7 mouse cellular contexts compared by ENCODE assay signal in genomic region chr6:121087586-121088245, GRCm38 (mm10). TPM values are rescaled to one million over a fixed set of nuclear protein-coding genes. Genes with fewer than 3 reads are reported as not detected.
A peak's percentile ranks its signal among the peaks of the same experiment; 100 is the strongest.
DNase-seq lines count a peak whose midpoint lies in the region; ATAC-seq and TF ChIP-seq lines count a peak whose summit lies in the region.

No protein-coding gene starts in this region.

- TF ChIP-seq CTCF in hindbrain, postnatal 0 days (IDR thresholded peaks at IDR 0.05; ENCODE audit: low read depth): no peak
- TF ChIP-seq CTCF in lung, adult 2 months (IDR thresholded peaks at IDR 0.05; ENCODE audit: insufficient read depth, low read length): no peak

- H3K4me3 ChIP-seq in embryonic facial prominence, embryonic 11.5 days (ENCODE audit: low read depth, low read length): no peak overlapping the region
- no peak overlapping the region for H3K4me3 ChIP-seq in hindbrain, postnatal 0 days (ENCODE audit: low read length)
- no peak overlapping the region for H3K4me3 ChIP-seq in lung, adult 2 months (replicated peaks; ENCODE audit: extremely low read depth, low read depth, low read length)

- H3K9ac ChIP-seq in embryonic facial prominence, embryonic 11.5 days (replicated peaks; ENCODE audit: low read length): no peak overlapping the region
- H3K9ac ChIP-seq in hindbrain, postnatal 0 days (replicated peaks; ENCODE audit: low read length): no peak overlapping the region

- ATAC-seq in embryonic facial prominence, embryonic 11.5 days (replicated peaks; ENCODE audit: insufficient number of reproducible peaks, low FRiP score, low TSS enrichment, low read depth): peak; percentile 70
- ATAC-seq in hindbrain, postnatal 0 days: peak; percentile 54; the same call in 1 of the 2 replicates

- peaks cover 7% of the 10 kb centered on the region; the same call in 1 of the 2 replicates for H3K4me1 ChIP-seq in embryonic facial prominence, embryonic 11.5 days (ENCODE audit: control insufficient read depth, insufficient read depth, low read length)
- peaks cover 9% of the 10 kb centered on the region; the same call in 1 of the 2 replicates for H3K4me1 ChIP-seq in hindbrain, postnatal 0 days (ENCODE audit: insufficient read depth, low read length)
- peaks cover 18% of the 10 kb centered on the region for H3K4me1 ChIP-seq in lung, adult 2 months (ENCODE audit: control insufficient read depth, insufficient read depth, low read length)

- peak; percentile 61 for DNase-seq in 3T3-L1 (ENCODE audit: low read depth, low spot score)
- peak; percentile 64 for DNase-seq in NIH3T3 (ENCODE audit: low read depth)
- DNase-seq in embryonic facial prominence, embryonic 11.5 days (ENCODE audit: low spot score): peak; percentile 81
- no peak for DNase-seq in hindbrain, postnatal 0 days (ENCODE audit: low spot score)
- peak; percentile 21 for DNase-seq in lung, adult 2 months
- no peak for DNase-seq in thymus, postnatal 10 days (ENCODE audit: low spot score in 2 of 2)
- DNase-seq in natural killer cell, adult 2 months (ENCODE audit: low spot score in 2 of 2): no peak

- no peaks in the 10 kb centered on the region for H3K36me3 ChIP-seq in embryonic facial prominence, embryonic 11.5 days (replicated peaks; ENCODE audit: control insufficient read depth, insufficient read depth, low read depth, low read length)
- H3K36me3 ChIP-seq in hindbrain, postnatal 0 days (ENCODE audit: insufficient read depth, low read length): no peaks in the 10 kb centered on the region

- H3K27ac ChIP-seq in embryonic facial prominence, embryonic 11.5 days (replicated peaks; ENCODE audit: low read depth, low read length): no peak overlapping the region
- peak overlapping the region; percentile 11; the same call in 1 of the 2 replicates for H3K27ac ChIP-seq in hindbrain, postnatal 0 days

- no peaks in the 10 kb centered on the region for H3K9me3 ChIP-seq in embryonic facial prominence, embryonic 11.5 days (replicated peaks; ENCODE audit: control insufficient read depth, low read length)
- no peaks in the 10 kb centered on the region for H3K9me3 ChIP-seq in hindbrain, postnatal 0 days (ENCODE audit: low read length)

- no peak for TF ChIP-seq POLR2A in lung, adult 2 months (IDR thresholded peaks at IDR 0.05; ENCODE audit: borderline replicate concordance, extremely low read depth, low read depth, low read length)

- no peaks in the 10 kb centered on the region for H3K27me3 ChIP-seq in embryonic facial prominence, embryonic 11.5 days (ENCODE audit: control insufficient read depth, insufficient read depth, low read length)
- H3K27me3 ChIP-seq in hindbrain, postnatal 0 days (ENCODE audit: insufficient read depth, low read length): no peaks in the 10 kb centered on the region

- 63% methylated on average over 22 of the region's 22 CpGs for WGBS in embryonic facial prominence, embryonic 11.5 days
- 66% methylated on average over 22 of the region's 22 CpGs for WGBS in hindbrain, postnatal 0 days
- WGBS in lung, adult 2 months: 68% methylated on average over 22 of the region's 22 CpGs

- H3K4me2 ChIP-seq in embryonic facial prominence, embryonic 11.5 days (ENCODE audit: low read depth, low read length): no peak overlapping the region
- H3K4me2 ChIP-seq in hindbrain, postnatal 0 days (ENCODE audit: low read depth, low read length): no peak overlapping the region

RNA-seq across cellular contexts. Expression of gene Mical3, which starts 43.1 kb away (rescaled TPM):
- polyA plus RNA-seq in embryonic facial prominence, embryonic 11.5 days (2014; fragmentation: Nextera tagmentation; extraction: Ambion mirVana): 11.1 and 13.3 TPM in 2 replicates
- 60.2 and 66.9 TPM in 2 replicates for total RNA-seq in hindbrain, postnatal 0 days (2014; rRNA removed)
- polyA plus RNA-seq in hindbrain, postnatal 0 days (2015; fragmentation: Nextera tagmentation; extraction: Ambion mirVana): 19.3 and 19.8 TPM in 2 replicates
- polyA plus RNA-seq in lung, adult 2 months (2012; rRNA removed): 17.8 and 24.3 TPM in 2 replicates

Comparison
In these comparisons a context has a peak if more than half of its experiments do, and no peak if none do; other contexts are left out.
1. DNase-seq: peak in 3T3-L1 (single experiment), NIH3T3 (single experiment), embryonic facial prominence, embryonic 11.5 days (single experiment) and lung, adult 2 months (single experiment); none in hindbrain, postnatal 0 days (single experiment), thymus, postnatal 10 days (0 of 2) and natural killer cell, adult 2 months (0 of 2).